Comparison of ENCODE assay signal across 8 mouse cellular contexts in the genomic region with DNA sequence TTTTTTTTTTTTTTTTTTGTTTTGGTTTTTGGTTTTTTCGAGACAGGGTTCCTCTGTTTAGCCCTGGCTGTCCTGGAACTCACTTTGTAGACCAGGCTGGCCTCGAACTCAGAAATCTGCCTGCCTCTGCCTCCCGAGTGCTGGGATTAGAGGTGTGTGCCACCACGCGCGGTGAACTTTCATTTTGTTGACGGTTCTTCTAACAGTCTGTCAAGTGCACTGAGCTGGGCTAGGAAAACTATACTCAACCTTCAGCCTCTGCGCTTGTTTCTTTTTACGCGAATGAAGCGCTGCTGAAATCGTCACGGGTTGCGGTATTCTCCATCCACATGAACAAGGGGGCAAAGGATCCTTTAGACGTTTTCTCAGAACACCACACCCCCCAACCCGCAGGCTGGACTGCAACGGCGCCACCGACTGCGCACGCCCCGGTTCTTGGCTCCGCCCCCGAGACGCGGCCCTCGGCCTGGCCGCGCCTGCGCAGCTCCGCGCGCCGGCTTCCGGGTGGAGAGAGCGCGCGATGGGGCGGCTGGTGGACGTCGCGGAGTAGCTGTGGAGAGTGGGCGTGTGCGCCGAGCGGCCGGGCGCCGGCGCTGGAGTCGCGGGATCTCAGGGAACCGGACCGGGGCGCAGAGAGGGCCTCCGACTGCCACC. TPM values are rescaled to one million over a fixed set of nuclear protein-coding genes. Genes with fewer than 3 reads are reported as not detected.
A peak's percentile ranks its signal among the peaks of the same experiment; 100 is the strongest.
DNase-seq lines count a peak whose midpoint lies in the region; ATAC-seq and TF ChIP-seq lines count a peak whose summit lies in the region.

A gene (plus strand): TSS at position 496 of the 654 bp plus-strand sequence.

- H3K9ac ChIP-seq in heart, embryonic 11.5 days (ENCODE audit: low read depth, low read length) = peak within 1 kb of the TSS; percentile 90
- H3K9ac ChIP-seq in kidney, embryonic 16.5 days (replicated peaks; ENCODE audit: low read length) = peak within 1 kb of the TSS; percentile 74
- peak within 1 kb of the TSS; percentile 95 for H3K9ac ChIP-seq in liver, embryonic 12.5 days
- H3K9ac ChIP-seq in stomach, embryonic 15.5 days = peak within 1 kb of the TSS; percentile 72

- H3K27ac ChIP-seq in heart, embryonic 11.5 days (ENCODE audit: low read depth, low read length) = peak within 1 kb of the TSS; percentile 80
- peak within 1 kb of the TSS; percentile 66 for H3K27ac ChIP-seq in kidney, embryonic 16.5 days (ENCODE audit: low read length)
- H3K27ac ChIP-seq in liver, embryonic 12.5 days = peak within 1 kb of the TSS; percentile 83
- H3K27ac ChIP-seq in stomach, embryonic 15.5 days = peak within 1 kb of the TSS; percentile 71

- H3K9me3 ChIP-seq in heart, embryonic 11.5 days (replicated peaks; ENCODE audit: control insufficient read depth, low read length) = no peaks in the 10 kb centered on the region
- H3K9me3 ChIP-seq in kidney, embryonic 16.5 days (ENCODE audit: low read length) = no peaks in the 10 kb centered on the region
- no peaks in the 10 kb centered on the region for H3K9me3 ChIP-seq in liver, embryonic 12.5 days (replicated peaks)
- H3K9me3 ChIP-seq in stomach, embryonic 15.5 days = no peaks in the 10 kb centered on the region

- H3K4me3 ChIP-seq in C2C12 (ENCODE audit: insufficient read depth, poor library complexity, severe bottlenecking) = peak within 1 kb of the TSS; percentile 60
- peak within 1 kb of the TSS; percentile 85 for H3K4me3 ChIP-seq in heart, embryonic 11.5 days (ENCODE audit: low read depth, low read length)
- H3K4me3 ChIP-seq in kidney, embryonic 16.5 days (ENCODE audit: low read length) = peak within 1 kb of the TSS; percentile 76
- H3K4me3 ChIP-seq in liver, embryonic 12.5 days = peak within 1 kb of the TSS; percentile 90
- H3K4me3 ChIP-seq in stomach, embryonic 15.5 days (replicated peaks) = peak within 1 kb of the TSS; percentile 80

- DNase-seq in brain, adult 2 months (ENCODE audit: low read depth, low spot score) = peak; percentile 95
- DNase-seq in natural killer cell, adult 2 months (ENCODE audit: low spot score in 2 of 2) = peak; percentile 91 to 94

- H3K79me3 ChIP-seq in C2C12 (ENCODE audit: low read depth) = no peaks in the 10 kb centered on the region

- peak within 1 kb of the TSS; percentile 95 for H3ac ChIP-seq in C2C12 (ENCODE audit: control insufficient read depth, insufficient read length, low read depth)

- TF ChIP-seq CTCF in C2C12 (IDR thresholded peaks at IDR 0.05; ENCODE audit: control insufficient read depth, insufficient read depth, insufficient read length) = no peak

- peaks cover 13% of the 10 kb centered on the region for H3K79me2 ChIP-seq in C2C12 (ENCODE audit: control insufficient read depth, insufficient read depth)

- peaks cover 13% of the 10 kb centered on the region for H3K36me3 ChIP-seq in C2C12 (ENCODE audit: control insufficient read depth, insufficient read depth)
- H3K36me3 ChIP-seq in heart, embryonic 11.5 days (ENCODE audit: control insufficient read depth, insufficient read depth, low read length) = no peaks in the 10 kb centered on the region
- peaks cover 6% of the 10 kb centered on the region; the same call in 1 of the 2 replicates for H3K36me3 ChIP-seq in kidney, embryonic 16.5 days (ENCODE audit: insufficient read depth, low read length)
- peaks cover 29% of the 10 kb centered on the region for H3K36me3 ChIP-seq in liver, embryonic 12.5 days
- 0 out of 2 replicates have a peak, but pooled peaks cover 8% of the 10 kb centered on the region for H3K36me3 ChIP-seq in stomach, embryonic 15.5 days

- ATAC-seq in erythroblast, adult 5-6 weeks (replicated peaks; ENCODE audit: low FRiP score, poor library complexity, severe bottlenecking) = peak; percentile 94
- ATAC-seq in heart, embryonic 11.5 days (replicated peaks; ENCODE audit: insufficient number of reproducible peaks, low FRiP score, low TSS enrichment) = peak; percentile 93
- peak; percentile 97 for ATAC-seq in kidney, embryonic 16.5 days (ENCODE audit: low FRiP score, low TSS enrichment)
- peak; percentile 97 for ATAC-seq in liver, embryonic 12.5 days
- peak; percentile 96 for ATAC-seq in stomach, embryonic 15.5 days (ENCODE audit: insufficient read depth, low FRiP score, low read depth)

- WGBS in heart, embryonic 11.5 days (ENCODE audit: insufficient replicate concordance) = 3% methylated on average over 56 of the region's 56 CpGs
- 3% methylated on average over 55 of the region's 56 CpGs for WGBS in kidney, embryonic 16.5 days
- 2% methylated on average over 56 of the region's 56 CpGs for WGBS in liver, embryonic 12.5 days (ENCODE audit: insufficient replicate concordance)
- 3% methylated on average over 55 of the region's 56 CpGs for WGBS in stomach, embryonic 15.5 days

- H3K4me2 ChIP-seq in heart, embryonic 11.5 days = peak within 1 kb of the TSS; percentile 98
- H3K4me2 ChIP-seq in kidney, embryonic 16.5 days (replicated peaks; ENCODE audit: low read depth, low read length) = peak within 1 kb of the TSS; percentile 68
- peak within 1 kb of the TSS; percentile 100 for H3K4me2 ChIP-seq in liver, embryonic 12.5 days
- H3K4me2 ChIP-seq in stomach, embryonic 15.5 days = peak within 1 kb of the TSS; percentile 78

- no peaks in the 10 kb centered on the region for H3K27me3 ChIP-seq in C2C12 (ENCODE audit: control insufficient read depth, insufficient read depth, insufficient read length)
- no peaks in the 10 kb centered on the region for H3K27me3 ChIP-seq in heart, embryonic 11.5 days (ENCODE audit: control insufficient read depth, insufficient read depth, low read length)
- no peaks in the 10 kb centered on the region for H3K27me3 ChIP-seq in kidney, embryonic 16.5 days (ENCODE audit: insufficient read depth, low read length)
- no peaks in the 10 kb centered on the region for H3K27me3 ChIP-seq in liver, embryonic 12.5 days (replicated peaks)
- H3K27me3 ChIP-seq in stomach, embryonic 15.5 days (replicated peaks) = no peaks in the 10 kb centered on the region

- H3K4me1 ChIP-seq in heart, embryonic 11.5 days (ENCODE audit: control insufficient read depth, insufficient read depth, low read length) = peaks cover 4% of the 10 kb centered on the region; the same call in 1 of the 2 replicates
- peaks cover 12% of the 10 kb centered on the region for H3K4me1 ChIP-seq in kidney, embryonic 16.5 days (ENCODE audit: insufficient read depth, low read length)
- H3K4me1 ChIP-seq in liver, embryonic 12.5 days = peaks cover 57% of the 10 kb centered on the region
- H3K4me1 ChIP-seq in stomach, embryonic 15.5 days = no peaks in the 10 kb centered on the region

TF ChIP-seq in C2C12, 6 proteins besides CTCF, POLR2A, EP300 and RAD21:
- no peak for TF ChIP-seq MYOG (IDR thresholded peaks at IDR 0.05; ENCODE audit: control insufficient read depth, extremely low read depth, insufficient read length)
- TF ChIP-seq FOSL1 (IDR thresholded peaks at IDR 0.05; ENCODE audit: insufficient read depth, low read length, poor library complexity, severe bottlenecking) = no peak
- TF ChIP-seq MAX (IDR thresholded peaks at IDR 0.05) = peak; percentile 11
- TF ChIP-seq MYOD1 (IDR thresholded peaks at IDR 0.05; ENCODE audit: control insufficient read depth, insufficient read length, low read depth) = no peak
- no peak for TF ChIP-seq USF1 (IDR thresholded peaks at IDR 0.05; ENCODE audit: low read depth)

RNA-seq across cellular contexts. Expression of the gene that starts here (rescaled TPM):
- 18.3 TPM for polyA plus RNA-seq in C2C12 (2012; fragmentation: generic; extraction: Trizol)
- 0.77 and 6.9 TPM in 2 replicates for total RNA-seq in erythroblast, adult 5-6 weeks (2015; ENCODE audit: low replicate concordance)
- total RNA-seq in erythroblast, adult 5-6 weeks (2017; ENCODE audit: low replicate concordance) = 0.42 and 1.7 TPM in 2 replicates
- polyA plus RNA-seq in heart, embryonic 11.5 days (2014; fragmentation: Nextera tagmentation; extraction: Ambion mirVana) = 11.5 and 12.6 TPM in 2 replicates
- polyA plus RNA-seq in kidney, embryonic 16.5 days (2015; fragmentation: Nextera tagmentation; extraction: Ambion mirVana) = 16.5 and 17.7 TPM in 2 replicates
- 10.3 and 10.7 TPM in 2 replicates for polyA plus RNA-seq in liver, embryonic 12.5 days (2016; fragmentation: Nextera tagmentation; extraction: Ambion mirVana)
- 15.0 and 15.1 TPM in 2 replicates for polyA plus RNA-seq in stomach, embryonic 15.5 days (2015; fragmentation: Nextera tagmentation; extraction: Ambion mirVana)

Comparison
In these comparisons a context has a peak if more than half of its experiments do, and no peak if none do; other contexts are left out.
1. Peak in every context shown above with its lines: DNase-seq, ATAC-seq, H3K4me3 ChIP-seq and H3K27ac ChIP-seq.